Mouse (Mus musculus) liver, postnatal 0 days (tissue): ENCODE results near the gene Proser2.

Experiments
- CTCF ChIP-seq: sonication (generic); IDR thresholded peaks from 2 replicates; pipeline ENCODE4 v1.5.1; 2016; ENCODE audit warnings: antibody characterized with exemption, low read depth
- EP300 ChIP-seq: IDR thresholded peaks from 2 replicates; pipeline ENCODE4 v1.6.1; 2016; ENCODE audit warnings: antibody characterized with exemption, low read depth, mild to moderate bottlenecking

- TF ChIP-seq CTCF (no peak), EP300 (no peak)
Observed at GRCm38 (mm10) chr2:6159219-6159618, 29.2 kb upstream of the Proser2 start.
